Mouse (Mus musculus): ENCODE results near the gene Otud7a. TPM values are rescaled to one million over a fixed set of nuclear protein-coding genes. Genes with fewer than 3 reads are reported as not detected.

Otud7a gene
- total and polyA plus RNA-seq, 3 experiments, result not detected

DNA sequence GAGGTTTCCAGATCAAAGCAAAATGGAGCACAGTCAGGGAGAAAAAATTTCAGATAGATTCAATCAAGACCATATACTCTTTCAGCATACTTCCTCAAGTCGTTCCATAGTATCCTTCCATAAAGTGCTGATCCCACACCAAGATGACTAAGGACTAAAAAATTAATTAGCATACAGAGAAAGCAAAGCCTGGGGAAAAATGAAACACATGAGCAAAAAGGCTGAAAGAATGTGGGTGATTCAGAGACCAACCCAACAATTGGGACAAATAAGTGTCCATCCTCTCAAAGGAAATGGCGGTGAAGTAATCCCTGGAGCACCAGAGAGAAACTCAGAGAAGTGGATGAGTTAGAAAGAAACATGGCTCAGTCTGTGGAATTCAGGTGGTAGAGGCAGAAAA, 38.5 kb downstream of the Otud7a start:
- Histone ChIP-seq H3K36me3 (ENCODE audit: control insufficient read depth in 1 of 2, insufficient read depth in 2 of 2, low read length in 2 of 2) (no peaks in the 10 kb centered on the region), H3K4me1 (ENCODE audit: control insufficient read depth in 1 of 2, insufficient read depth in 2 of 2, low read length in 2 of 2) (no peaks in the 10 kb centered on the region), H3K9me3 (replicated peaks; ENCODE audit: insufficient read depth, low read length) (no peaks in the 10 kb centered on the region), H3K27ac (ENCODE audit: control insufficient read depth, low read depth, low read length) (no peak overlapping the region), H3K4me3 (ENCODE audit: control insufficient read depth in 1 of 2, insufficient read depth in 1 of 2, low read depth in 2 of 2, low read length in 2 of 2) (no peak overlapping the region), H3K9ac (ENCODE audit: control insufficient read depth, low read depth, low read length, poor library complexity, severe bottlenecking) (no peak overlapping the region), H3K27me3 (ENCODE audit: control insufficient read depth in 1 of 2, insufficient read depth in 2 of 2, low read length in 2 of 2) (no peaks in the 10 kb centered on the region), H3K79me2 (ENCODE audit: control insufficient read depth, insufficient read depth, low read length, poor library complexity) (no peaks in the 10 kb centered on the region)
- TF ChIP-seq HCFC1 (IDR thresholded peaks at IDR 0.05; ENCODE audit: low read depth, low read length) (no peak), ZKSCAN1 (IDR thresholded peaks at IDR 0.05; ENCODE audit: low read depth, low read length) (no peak), E2F4 (IDR thresholded peaks at IDR 0.05; ENCODE audit: borderline replicate concordance, low read depth, low read length) (no peak), ZNF384 (IDR thresholded peaks at IDR 0.05; ENCODE audit: low read depth, low read length) (no peak), MAZ (IDR thresholded peaks at IDR 0.05; ENCODE audit: low read depth, low read length) (no peak), MYC (IDR thresholded peaks at IDR 0.05; ENCODE audit: low read depth, low read length) (no peak), TCF12 (IDR thresholded peaks at IDR 0.05; ENCODE audit: low read depth, low read length) (no peak), ETS1 (IDR thresholded peaks at IDR 0.05; ENCODE audit: low read depth, low read length) (no peak)
- no peak for DNase-seq (ENCODE audit: low read depth, low spot score)

DNA sequence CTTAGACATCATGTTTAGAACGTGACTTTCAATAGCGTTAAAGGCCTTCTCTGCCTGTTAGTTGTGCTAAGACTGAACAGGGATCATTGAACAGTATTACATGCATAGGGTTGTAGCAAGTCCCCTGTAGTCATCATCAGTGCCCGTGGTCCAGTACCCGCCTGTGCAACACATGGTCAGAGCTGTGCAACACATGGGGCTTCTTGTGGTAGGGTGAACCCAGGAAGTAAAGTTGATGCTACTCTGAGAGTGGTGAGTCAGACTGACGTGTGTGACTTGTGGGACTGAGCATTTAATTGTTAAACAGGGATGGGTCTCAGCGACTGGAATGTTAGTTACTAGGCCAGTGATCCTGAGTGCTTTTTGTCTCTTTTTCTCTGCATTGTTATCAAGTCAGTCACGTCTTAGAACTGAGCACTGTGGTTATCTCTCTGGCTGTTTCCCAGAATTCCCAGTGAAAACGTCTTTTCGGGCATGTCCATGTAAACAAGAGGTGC, 52.5 kb downstream of the Otud7a start:
- no peaks in the 10 kb centered on the region for H3K9me3 ChIP-seq (replicated peaks; ENCODE audit: insufficient read depth, low read length)
- no peak overlapping the region for H3K9ac ChIP-seq (ENCODE audit: control insufficient read depth, low read depth, low read length, poor library complexity, severe bottlenecking)
- H3K79me2 ChIP-seq (ENCODE audit: control insufficient read depth, insufficient read depth, low read length, poor library complexity), result no peaks in the 10 kb centered on the region
- no peak for DNase-seq (ENCODE audit: low read depth, low spot score)
- no peaks in the 10 kb centered on the region for H3K36me3 ChIP-seq (ENCODE audit: control insufficient read depth in 1 of 2, insufficient read depth in 2 of 2, low read length in 2 of 2)
- H3K27me3 ChIP-seq (ENCODE audit: control insufficient read depth in 1 of 2, insufficient read depth in 2 of 2, low read length in 2 of 2), result no peaks in the 10 kb centered on the region
- H3K4me3 ChIP-seq (ENCODE audit: control insufficient read depth in 1 of 2, insufficient read depth in 1 of 2, low read depth in 2 of 2, low read length in 2 of 2), result no peak overlapping the region
- H3K27ac ChIP-seq (ENCODE audit: control insufficient read depth, low read depth, low read length), result no peak overlapping the region
- no peak for TF ChIP-seq E2F4 (IDR thresholded peaks at IDR 0.05; ENCODE audit: borderline replicate concordance, low read depth, low read length)
- no peak for TF ChIP-seq RCOR1 (IDR thresholded peaks at IDR 0.05; ENCODE audit: low read depth, low read length)
- TF ChIP-seq CHD2 (IDR thresholded peaks at IDR 0.05; ENCODE audit: low read length), result no peak
- no peak for TF ChIP-seq MAZ (IDR thresholded peaks at IDR 0.05; ENCODE audit: low read depth, low read length)
- no peak for TF ChIP-seq MAFK (IDR thresholded peaks at IDR 0.05; ENCODE audit: borderline replicate concordance, low read depth, low read length)
- TF ChIP-seq ETS1 (IDR thresholded peaks at IDR 0.05; ENCODE audit: low read depth, low read length), result no peak
- no peak for TF ChIP-seq ZMIZ1 (IDR thresholded peaks at IDR 0.05; ENCODE audit: low read depth, low read length)
- TF ChIP-seq GATA1 (IDR thresholded peaks at IDR 0.05; ENCODE audit: low read depth, low read length), result no peak
- no peak for TF ChIP-seq CTCF (IDR thresholded peaks at IDR 0.05 in 2 of 3, conservative IDR thresholded peaks at IDR 0.05 in 1 of 3; ENCODE audit: control insufficient read depth in 1 of 3, insufficient read depth in 1 of 3, low read depth in 2 of 3, low read length in 3 of 3, poor library complexity in 1 of 3, severe bottlenecking in 1 of 3)
- TF ChIP-seq EP300 (IDR thresholded peaks at IDR 0.05; ENCODE audit: low read depth in 1 of 2, low read length in 2 of 2), result no peak
- no peak for TF ChIP-seq MYB (IDR thresholded peaks at IDR 0.05; ENCODE audit: low read depth, low read length)
- no peak for TF ChIP-seq USF2 (IDR thresholded peaks at IDR 0.05; ENCODE audit: borderline replicate concordance in 1 of 2, insufficient read depth in 1 of 2, low read depth in 1 of 2, low read length in 2 of 2)
- no peak for TF ChIP-seq SMC3 (IDR thresholded peaks at IDR 0.05; ENCODE audit: low read depth, low read length)
- TF ChIP-seq ZNF384 (IDR thresholded peaks at IDR 0.05; ENCODE audit: low read depth, low read length), result no peak
- TF ChIP-seq HCFC1 (IDR thresholded peaks at IDR 0.05; ENCODE audit: low read depth, low read length), result no peak
- TF ChIP-seq MYC (IDR thresholded peaks at IDR 0.05; ENCODE audit: low read depth, low read length), result no peak
- no peak for TF ChIP-seq MXI1 (IDR thresholded peaks at IDR 0.05; ENCODE audit: low read depth, low read length)
- TF ChIP-seq UBTF (IDR thresholded peaks at IDR 0.05; ENCODE audit: borderline replicate concordance, insufficient read depth, low read depth, low read length), result no peak
- no peaks in the 10 kb centered on the region for H3K4me1 ChIP-seq (ENCODE audit: control insufficient read depth in 1 of 2, insufficient read depth in 2 of 2, low read length in 2 of 2)
